Mouse (Mus musculus): Measurements from ENCODE around the gene Gm11172. TPM values are rescaled to one million over a fixed set of nuclear protein-coding genes. Genes with fewer than 3 reads are reported as not detected.
A peak's percentile ranks its signal among the peaks of the same experiment; 100 is the strongest.

Gm11172 gene
- total and polyA plus RNA-seq, 3 experiments: not detected

GRCm38 (mm10) chr16:10773543-10773942 lies 39.2 kb upstream of the Gm11172 start:
- H3K4me1 ChIP-seq (ENCODE audit: control insufficient read depth in 1 of 2, insufficient read depth in 2 of 2): peaks cover 56 to 88% of the 10 kb centered on the region in 2 experiments

GRCm38 (mm10) chr16:10774726-10775125 lies 38.0 kb upstream of the Gm11172 start:
- no peak overlapping the region for H3K4me2 ChIP-seq (ENCODE audit: insufficient read depth, low read depth, poor library complexity, severe bottlenecking)
- H3K27ac ChIP-seq (ENCODE audit: insufficient read depth, low read depth): no peak overlapping the region
- no peaks in the 10 kb centered on the region for H3K9me3 ChIP-seq (replicated peaks; ENCODE audit: low read length)
- H3K4me1 ChIP-seq (ENCODE audit: control insufficient read depth in 1 of 2, insufficient read depth in 2 of 2): peaks cover 47 to 87% of the 10 kb centered on the region in 2 experiments
- TF ChIP-seq ZMIZ1 (IDR thresholded peaks at IDR 0.05; ENCODE audit: low read depth, low read length) (no peak), TCF12 (IDR thresholded peaks at IDR 0.05; ENCODE audit: low read depth, low read length) (peak; percentile 46), POLR2A (IDR thresholded peaks at IDR 0.05; ENCODE audit: low read depth, low read length) (no peak), POLR2AphosphoS2 (IDR thresholded peaks at IDR 0.05; ENCODE audit: low read depth, low read length) (no peak), USF1 (IDR thresholded peaks at IDR 0.05; ENCODE audit: low read depth, low read length) (no peak), EP300 (IDR thresholded peaks at IDR 0.05; ENCODE audit: low read length) (peak; percentile 29; the same call in 1 of the 2 replicates), BHLHE40 (IDR thresholded peaks at IDR 0.05; ENCODE audit: low read depth, low read length) (no peak), CHD2 (IDR thresholded peaks at IDR 0.05; ENCODE audit: low read length) (no peak), KAT2A (IDR thresholded peaks at IDR 0.05; ENCODE audit: insufficient replicate concordance, low read length) (no peak), ZC3H11A (IDR thresholded peaks at IDR 0.05; ENCODE audit: low read depth, low read length) (no peak), IRF4 (IDR thresholded peaks at IDR 0.05; ENCODE audit: low read depth, low read length) (peak; percentile 54; the same call in 1 of the 2 replicates), USF2 (conservative IDR thresholded peaks at IDR 0.05; ENCODE audit: low read depth, low read length) (no peak), ETS1 (conservative IDR thresholded peaks at IDR 0.05; ENCODE audit: low read depth, low read length) (peak; percentile 41; the same call in 1 of the 2 replicates)
- in situ Hi-C loops (cut with MboI; ENCODE audit: low pct_ligation_motif_present, low pct_unique_long_range_greater_than_20kb, low sequenced_read_pairs) (no loop called here), dilution Hi-C loops (cut with MboI; ENCODE audit: extremely low pct_ligation_motif_present, extremely low pct_unique_long_range_greater_than_20kb, low sequenced_read_pairs) (no loop called here)
- no peak for DNase-seq (ENCODE audit: extremely low read depth)
- no peak overlapping the region for H3K4me3 ChIP-seq (replicated peaks in 1 of 3; ENCODE audit: low read depth in 2 of 3, low read length in 2 of 3, poor library complexity in 1 of 3)
- H3K79me2 ChIP-seq (replicated peaks; ENCODE audit: control insufficient read depth, extremely low read depth, insufficient read depth, poor library complexity, severe bottlenecking): no peaks in the 10 kb centered on the region
- no peaks in the 10 kb centered on the region for H3K27me3 ChIP-seq (replicated peaks)
- H3K36me3 ChIP-seq (replicated peaks in 1 of 2; ENCODE audit: control insufficient read depth in 1 of 2, insufficient read depth in 1 of 2, low read length in 1 of 2): peaks cover 0 to 2% of the 10 kb centered on the region in 2 experiments
- H3K9ac ChIP-seq (ENCODE audit: insufficient read depth, low read depth): no peak overlapping the region; the same call in 1 of the 2 replicates

More at GRCm38 (mm10) chr16:10773543-10773942, 39.2 kb upstream of the Gm11172 start:
- dilution Hi-C loops (cut with MboI; ENCODE audit: extremely low pct_ligation_motif_present, extremely low pct_unique_long_range_greater_than_20kb, low sequenced_read_pairs) (no loop called here), in situ Hi-C loops (cut with MboI; ENCODE audit: low pct_ligation_motif_present, low pct_unique_long_range_greater_than_20kb, low sequenced_read_pairs) (no loop called here)
- H3K27me3 ChIP-seq (replicated peaks): peaks cover 1% of the 10 kb centered on the region
- H3K27ac ChIP-seq (ENCODE audit: insufficient read depth, low read depth): no peak overlapping the region
- DNase-seq (ENCODE audit: extremely low read depth): no peak
- H3K9me3 ChIP-seq (replicated peaks; ENCODE audit: low read length): no peaks in the 10 kb centered on the region
- peaks cover 0 to 2% of the 10 kb centered on the region in 2 experiments for H3K36me3 ChIP-seq (replicated peaks in 1 of 2; ENCODE audit: control insufficient read depth in 1 of 2, insufficient read depth in 1 of 2, low read length in 1 of 2)
- TF ChIP-seq ZMIZ1 (IDR thresholded peaks at IDR 0.05; ENCODE audit: low read depth, low read length) (no peak), JUND (conservative IDR thresholded peaks at IDR 0.05; ENCODE audit: low read depth, low read length) (no peak), BHLHE40 (IDR thresholded peaks at IDR 0.05; ENCODE audit: low read depth, low read length) (no peak), NRF1 (IDR thresholded peaks at IDR 0.05; ENCODE audit: low read depth, low read length) (no peak), SMC3 (IDR thresholded peaks at IDR 0.05; ENCODE audit: low read depth, low read length) (no peak), IRF4 (IDR thresholded peaks at IDR 0.05; ENCODE audit: low read depth, low read length) (no peak), ZKSCAN1 (IDR thresholded peaks at IDR 0.05; ENCODE audit: borderline replicate concordance, low read depth, low read length) (no peak)
- no peak overlapping the region for H3K9ac ChIP-seq (ENCODE audit: insufficient read depth, low read depth)
- no peak overlapping the region for H3K4me3 ChIP-seq (replicated peaks in 1 of 3; ENCODE audit: low read depth in 2 of 3, low read length in 2 of 3, poor library complexity in 1 of 3)
- H3K79me2 ChIP-seq (replicated peaks; ENCODE audit: control insufficient read depth, extremely low read depth, insufficient read depth, poor library complexity, severe bottlenecking): no peaks in the 10 kb centered on the region
- no peak overlapping the region for H3K4me2 ChIP-seq (ENCODE audit: insufficient read depth, low read depth, poor library complexity, severe bottlenecking)

Data from CH12.LX (cell line).